Comparison of ENCODE assay signal across 9 mouse cellular contexts in genomic region chr1:193324224-193324623, GRCm38 (mm10). TPM values are rescaled to one million over a fixed set of nuclear protein-coding genes. Genes with fewer than 3 reads are reported as not detected.
DNase-seq lines count a peak whose midpoint lies in the region; ATAC-seq and TF ChIP-seq lines count a peak whose summit lies in the region.
"Had no signal": no experiment of that assay in that cellular context is flagged by ENCODE, and none has a peak within 500 bp of the region (broad histone marks: within the 10 kb centered on the region; RNA-seq: fewer than 3 reads in every experiment).

No protein-coding gene starts in this region.

- 39% methylated on average over 2 of the region's 2 CpGs for WGBS in forebrain, embryonic 14.5 days
- 42% methylated on average over 2 of the region's 2 CpGs for WGBS in forebrain, embryonic 11.5 days
- 38% methylated on average over 2 of the region's 2 CpGs for WGBS in midbrain, embryonic 14.5 days
- WGBS in midbrain, embryonic 15.5 days, result 49% methylated on average over 2 of the region's 2 CpGs
- WGBS in limb, embryonic 10.5 days, result 43% methylated on average over 2 of the region's 2 CpGs
- 52% methylated on average over 2 of the region's 2 CpGs for WGBS in intestine, embryonic 15.5 days

- peak; percentile 52 for DNase-seq in forebrain, embryonic 14.5 days (ENCODE audit: low spot score)
- DNase-seq in forebrain, embryonic 11.5 days (ENCODE audit: low spot score), result no peak
- peak; percentile 56 for DNase-seq in midbrain, embryonic 14.5 days
- DNase-seq in limb, embryonic 10.5 days (ENCODE audit: low spot score), result peak; percentile 56
- peak; percentile 90 for DNase-seq in thymus, postnatal 4 days

- no peaks in the 10 kb centered on the region for H3K27me3 ChIP-seq in forebrain, embryonic 14.5 days (replicated peaks; ENCODE audit: control insufficient read depth, insufficient read depth, low read length)
- no peaks in the 10 kb centered on the region for H3K27me3 ChIP-seq in forebrain, embryonic 11.5 days (ENCODE audit: control insufficient read depth, insufficient read depth, low read length)
- H3K27me3 ChIP-seq in midbrain, embryonic 14.5 days (ENCODE audit: control insufficient read depth, insufficient read depth, low read length), result no peaks in the 10 kb centered on the region
- H3K27me3 ChIP-seq in midbrain, embryonic 15.5 days (replicated peaks), result no peaks in the 10 kb centered on the region
- H3K27me3 ChIP-seq in limb, embryonic 10.5 days (ENCODE audit: low read depth, poor library complexity, severe bottlenecking), result no peaks in the 10 kb centered on the region
- H3K27me3 ChIP-seq in intestine, embryonic 15.5 days (replicated peaks), result no peaks in the 10 kb centered on the region

- no peak for ATAC-seq in forebrain, embryonic 14.5 days
- ATAC-seq in forebrain, embryonic 11.5 days (replicated peaks; ENCODE audit: low FRiP score), result no peak
- no peak for ATAC-seq in midbrain, embryonic 14.5 days (ENCODE audit: low FRiP score, low TSS enrichment)
- no peak for ATAC-seq in midbrain, embryonic 15.5 days (replicated peaks)
- no peak for ATAC-seq in intestine, embryonic 15.5 days

- no peak overlapping the region for H3K27ac ChIP-seq in forebrain, embryonic 14.5 days (ENCODE audit: low read depth, low read length)
- H3K27ac ChIP-seq in forebrain, embryonic 11.5 days (ENCODE audit: low read depth, low read length), result no peak overlapping the region
- no peak overlapping the region for H3K27ac ChIP-seq in midbrain, embryonic 14.5 days (replicated peaks; ENCODE audit: low read depth, low read length)
- no peak overlapping the region for H3K27ac ChIP-seq in midbrain, embryonic 15.5 days
- no peak overlapping the region for H3K27ac ChIP-seq in bone marrow macrophage, adult 2 months (ENCODE audit: insufficient read depth, low read depth, low read length)
- H3K27ac ChIP-seq in limb, embryonic 10.5 days, result no peak overlapping the region
- H3K27ac ChIP-seq in intestine, embryonic 15.5 days, result no peak overlapping the region
- H3K27ac ChIP-seq: midbrain, embryonic 12.5 days had no signal

- H3K9me3 ChIP-seq in forebrain, embryonic 14.5 days (replicated peaks; ENCODE audit: control insufficient read depth, low read length), result no peaks in the 10 kb centered on the region
- no peaks in the 10 kb centered on the region for H3K9me3 ChIP-seq in forebrain, embryonic 11.5 days (ENCODE audit: control insufficient read depth, low read length)
- H3K9me3 ChIP-seq in midbrain, embryonic 14.5 days (ENCODE audit: control insufficient read depth, low read length), result no peaks in the 10 kb centered on the region
- H3K9me3 ChIP-seq in midbrain, embryonic 15.5 days, result no peaks in the 10 kb centered on the region
- H3K9me3 ChIP-seq in limb, embryonic 10.5 days (replicated peaks), result no peaks in the 10 kb centered on the region
- no peaks in the 10 kb centered on the region for H3K9me3 ChIP-seq in intestine, embryonic 15.5 days
- H3K9me3 ChIP-seq: midbrain, embryonic 12.5 days had no signal

- TF ChIP-seq CTCF in bone marrow macrophage, adult 2 months (IDR thresholded peaks at IDR 0.05; ENCODE audit: low read depth, low read length), result peak; percentile 58

- no peaks in the 10 kb centered on the region for H3K36me3 ChIP-seq in forebrain, embryonic 14.5 days (ENCODE audit: control insufficient read depth, insufficient read depth, low read length)
- H3K36me3 ChIP-seq in forebrain, embryonic 11.5 days (ENCODE audit: control insufficient read depth, insufficient read depth, low read length), result no peaks in the 10 kb centered on the region
- no peaks in the 10 kb centered on the region for H3K36me3 ChIP-seq in midbrain, embryonic 14.5 days (ENCODE audit: control insufficient read depth, insufficient read depth, low read length)
- H3K36me3 ChIP-seq in midbrain, embryonic 15.5 days (replicated peaks), result no peaks in the 10 kb centered on the region
- no peaks in the 10 kb centered on the region for H3K36me3 ChIP-seq in limb, embryonic 10.5 days
- no peaks in the 10 kb centered on the region for H3K36me3 ChIP-seq in intestine, embryonic 15.5 days
- H3K36me3 ChIP-seq: midbrain, embryonic 12.5 days had no signal

- no peak overlapping the region for H3K9ac ChIP-seq in forebrain, embryonic 14.5 days (ENCODE audit: low read length)
- no peak overlapping the region for H3K9ac ChIP-seq in forebrain, embryonic 11.5 days (ENCODE audit: low read length)
- H3K9ac ChIP-seq in midbrain, embryonic 14.5 days (replicated peaks; ENCODE audit: low read length), result no peak overlapping the region
- no peak overlapping the region for H3K9ac ChIP-seq in midbrain, embryonic 15.5 days
- H3K9ac ChIP-seq in intestine, embryonic 15.5 days, result no peak overlapping the region
- H3K9ac ChIP-seq: midbrain, embryonic 12.5 days had no signal

- no peak overlapping the region for H3K4me2 ChIP-seq in forebrain, embryonic 14.5 days (ENCODE audit: low read length)
- no peak overlapping the region for H3K4me2 ChIP-seq in forebrain, embryonic 11.5 days (ENCODE audit: low read depth, low read length, severe bottlenecking)
- H3K4me2 ChIP-seq in midbrain, embryonic 14.5 days (ENCODE audit: low read length), result no peak overlapping the region
- no peak overlapping the region for H3K4me2 ChIP-seq in midbrain, embryonic 15.5 days
- no peak overlapping the region for H3K4me2 ChIP-seq in intestine, embryonic 15.5 days (replicated peaks)
- H3K4me2 ChIP-seq: midbrain, embryonic 12.5 days had no signal

- no peaks in the 10 kb centered on the region for H3K4me1 ChIP-seq in forebrain, embryonic 14.5 days (ENCODE audit: control insufficient read depth, insufficient read depth, low read length)
- no peaks in the 10 kb centered on the region for H3K4me1 ChIP-seq in forebrain, embryonic 11.5 days (replicated peaks; ENCODE audit: control insufficient read depth, insufficient read depth, low read length)
- no peaks in the 10 kb centered on the region for H3K4me1 ChIP-seq in midbrain, embryonic 14.5 days (ENCODE audit: control insufficient read depth, insufficient read depth, low read length)
- H3K4me1 ChIP-seq in midbrain, embryonic 15.5 days, result no peaks in the 10 kb centered on the region
- no peaks in the 10 kb centered on the region; the same call in 1 of the 2 replicates for H3K4me1 ChIP-seq in bone marrow macrophage, adult 2 months (ENCODE audit: control insufficient read depth, insufficient read depth, low read length)
- H3K4me1 ChIP-seq in limb, embryonic 10.5 days, result peaks cover 2% of the 10 kb centered on the region; the same call in 1 of the 2 replicates
- 0 out of 2 replicates have a peak, but pooled peaks cover 6% of the 10 kb centered on the region for H3K4me1 ChIP-seq in intestine, embryonic 15.5 days (replicated peaks)

- no peak overlapping the region for H3K4me3 ChIP-seq in forebrain, embryonic 14.5 days (ENCODE audit: low read depth, low read length)
- H3K4me3 ChIP-seq in forebrain, embryonic 11.5 days (ENCODE audit: low read depth, low read length), result no peak overlapping the region
- no peak overlapping the region for H3K4me3 ChIP-seq in midbrain, embryonic 14.5 days (replicated peaks; ENCODE audit: low read depth, low read length)
- no peak overlapping the region for H3K4me3 ChIP-seq in midbrain, embryonic 15.5 days
- H3K4me3 ChIP-seq in bone marrow macrophage, adult 2 months (ENCODE audit: insufficient read depth, low read length), result no peak overlapping the region
- H3K4me3 ChIP-seq in limb, embryonic 10.5 days, result no peak overlapping the region
- no peak overlapping the region for H3K4me3 ChIP-seq in intestine, embryonic 15.5 days (replicated peaks)
- H3K4me3 ChIP-seq: midbrain, embryonic 12.5 days had no signal

- TF ChIP-seq POLR2A in bone marrow macrophage, adult 2 months (IDR thresholded peaks at IDR 0.05; ENCODE audit: borderline replicate concordance, low read depth, low read length), result no peak

RNA-seq across cellular contexts. Expression of gene Camk1g, which starts 45.9 kb away (rescaled TPM):
- 36.1 and 44.6 TPM in 2 replicates for polyA plus RNA-seq in forebrain, embryonic 14.5 days (2014; fragmentation: Nextera tagmentation; extraction: Ambion mirVana)
- 15.0 and 17.4 TPM in 2 replicates for polyA plus RNA-seq in forebrain, embryonic 11.5 days (2014; fragmentation: Nextera tagmentation; extraction: Ambion mirVana)
- 46.0 and 47.7 TPM in 2 replicates for polyA plus RNA-seq in midbrain, embryonic 14.5 days (2014; fragmentation: Nextera tagmentation; extraction: Ambion mirVana)
- 54.4 and 57.0 TPM in 2 replicates for polyA plus RNA-seq in midbrain, embryonic 15.5 days (2015; fragmentation: Nextera tagmentation; extraction: Ambion mirVana)
- not detected in 2 replicates for polyA plus RNA-seq in bone marrow macrophage, adult 2 months (2012; ENCODE audit: insufficient read depth, insufficient read length, missing spikeins)
- 8.2 and 13.2 TPM in 2 replicates for polyA plus RNA-seq in limb, embryonic 10.5 days (2016; fragmentation: Nextera tagmentation; extraction: Ambion mirVana)
- 5.2 and 6.8 TPM in 2 replicates for polyA plus RNA-seq in intestine, embryonic 15.5 days (2015; fragmentation: Nextera tagmentation; extraction: Ambion mirVana)

RNA-seq across cellular contexts. Expression of gene G0s2, which starts 51.2 kb away (rescaled TPM):
- 4.7 and 5.8 TPM in 2 replicates for polyA plus RNA-seq in forebrain, embryonic 14.5 days (2014; fragmentation: Nextera tagmentation; extraction: Ambion mirVana)
- polyA plus RNA-seq in forebrain, embryonic 11.5 days (2014; fragmentation: Nextera tagmentation; extraction: Ambion mirVana), result 6.5 and 6.8 TPM in 2 replicates
- 5.7 and 7.4 TPM in 2 replicates for polyA plus RNA-seq in midbrain, embryonic 14.5 days (2014; fragmentation: Nextera tagmentation; extraction: Ambion mirVana)
- 5.3 and 6.6 TPM in 2 replicates for polyA plus RNA-seq in midbrain, embryonic 15.5 days (2015; fragmentation: Nextera tagmentation; extraction: Ambion mirVana)
- polyA plus RNA-seq in bone marrow macrophage, adult 2 months (2012; ENCODE audit: insufficient read depth, insufficient read length, missing spikeins), result not detected in 2 replicates
- 4.6 and 6.3 TPM in 2 replicates for polyA plus RNA-seq in limb, embryonic 10.5 days (2016; fragmentation: Nextera tagmentation; extraction: Ambion mirVana)
- 21.9 and 23.7 TPM in 2 replicates for polyA plus RNA-seq in intestine, embryonic 15.5 days (2015; fragmentation: Nextera tagmentation; extraction: Ambion mirVana)
